Mouse (Mus musculus) adrenal gland, postnatal 25 days (tissue): ENCODE measurements around the gene Gm3336. TPM values are rescaled to one million over a fixed set of nuclear protein-coding genes. Genes with fewer than 3 reads are reported as not detected.

Experiments used
- DNase-seq: peaks from one replicate; pipeline ENCODE4 v3.0.0; 2021; ENCODE audit warnings: mixed read lengths
- total RNA-seq: library from RNA; stranded (reverse); gene quantifications from 2 replicates; pipeline ENCODE4 v1.2.3, GENCODE M21; 2021

The Gm3336 gene
- total RNA-seq, 1 experiment from 2014 or later = not detected

- no peak for DNase-seq
Measured at GRCm38 (mm10) chr8:70716521-70717400, 1.6 kb upstream of the Gm3336 start.

GRCm38 (mm10) chr8:70719796-70720270, 1.5 kb downstream of the Gm3336 start:
- DNase-seq = no peak

- peak; percentile 74 for DNase-seq
Measured at GRCm38 (mm10) chr8:70720739-70721138, 2.4 kb downstream of the Gm3336 start.

GRCm38 (mm10) chr8:70721601-70722000, 3.3 kb downstream of the Gm3336 start:
- no peak for DNase-seq

GRCm38 (mm10) chr8:70723486-70724210, 5.3 kb downstream of the Gm3336 start, which contains the start of gene Pde4c:
Gene Pde4c, plus strand, starts transcription at chr8:70723720.
- no peak for DNase-seq

- no peak for DNase-seq
Measured at GRCm38 (mm10) chr8:70724216-70724615, 5.9 kb downstream of the Gm3336 start.

- peak; percentile 54 for DNase-seq
Measured at GRCm38 (mm10) chr8:70725792-70726447, 7.6 kb downstream of the Gm3336 start.

DNA sequence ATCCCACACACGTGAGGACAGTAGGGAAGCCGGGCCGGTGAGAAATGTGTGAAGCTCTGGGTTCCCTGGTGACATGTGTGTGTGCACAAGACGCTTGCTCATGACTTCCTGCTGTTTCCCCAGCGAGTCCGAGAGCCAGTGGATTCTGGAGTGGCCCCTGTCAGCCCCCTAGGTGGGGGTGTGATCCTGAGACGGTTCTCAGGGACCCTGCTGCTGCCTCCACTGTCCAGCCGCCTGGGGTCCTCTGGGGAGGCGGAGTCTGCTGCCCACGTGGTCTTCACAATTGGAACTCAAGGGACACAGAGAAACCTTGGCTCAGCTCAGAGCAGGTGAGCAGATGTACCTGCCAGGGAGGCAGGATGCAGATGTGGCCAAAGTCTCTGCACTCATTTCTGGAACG, 8.4 kb downstream of the Gm3336 start:
- DNase-seq = no peak

- no peak for DNase-seq
Measured at GRCm38 (mm10) chr8:70729808-70730475, 11.6 kb downstream of the Gm3336 start.

DNA sequence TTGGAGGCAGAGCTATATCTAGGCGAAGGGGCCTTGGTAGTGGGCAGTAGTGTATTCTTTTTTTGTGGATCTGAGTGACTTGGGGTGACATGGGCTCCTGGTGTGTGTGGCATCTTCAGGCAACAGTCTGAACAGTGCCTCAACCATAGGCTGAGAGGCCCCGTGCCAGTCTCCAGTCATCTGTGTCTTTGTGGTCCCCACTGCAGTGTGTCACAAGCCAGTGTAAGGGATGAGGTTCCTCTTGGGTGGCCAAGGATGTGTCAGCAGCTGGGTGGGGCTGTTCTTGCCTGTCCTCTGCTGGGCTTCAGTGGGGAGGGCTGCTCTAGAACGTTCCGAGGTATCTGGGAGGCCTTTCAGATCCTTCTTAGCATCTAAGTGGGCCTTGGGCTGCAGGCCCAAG, 12.6 kb downstream of the Gm3336 start:
- no peak for DNase-seq

- no peak for DNase-seq
Measured at GRCm38 (mm10) chr8:70737705-70738104, 19.4 kb downstream of the Gm3336 start.

GRCm38 (mm10) chr8:70738211-70738610, 19.9 kb downstream of the Gm3336 start:
- no peak for DNase-seq

DNA sequence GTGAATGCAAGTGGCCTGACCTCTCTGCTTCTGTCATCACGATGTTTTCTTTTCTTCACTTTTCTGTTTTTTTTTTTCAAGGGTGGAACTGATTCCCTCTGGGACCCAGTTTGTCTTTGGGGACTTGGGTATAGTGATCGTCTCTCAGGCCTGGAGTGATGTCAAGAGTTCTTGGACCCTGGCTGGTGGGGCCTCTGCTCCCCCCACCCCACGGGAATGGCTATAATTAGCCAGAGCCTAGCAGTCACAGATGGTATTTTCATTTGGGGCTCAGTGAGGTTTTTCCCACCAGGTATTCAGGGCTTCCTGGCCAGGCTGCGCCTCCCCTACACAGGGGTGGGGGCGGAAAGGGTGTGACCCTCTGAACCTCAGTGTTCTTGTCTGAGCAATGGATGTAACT, 23.3 kb downstream of the Gm3336 start:
- no peak for DNase-seq

- DNase-seq = no peak
Measured at GRCm38 (mm10) chr8:70742176-70742575, 23.8 kb downstream of the Gm3336 start.

- no peak for DNase-seq
Measured at GRCm38 (mm10) chr8:70742981-70743655, 24.8 kb downstream of the Gm3336 start.

DNA sequence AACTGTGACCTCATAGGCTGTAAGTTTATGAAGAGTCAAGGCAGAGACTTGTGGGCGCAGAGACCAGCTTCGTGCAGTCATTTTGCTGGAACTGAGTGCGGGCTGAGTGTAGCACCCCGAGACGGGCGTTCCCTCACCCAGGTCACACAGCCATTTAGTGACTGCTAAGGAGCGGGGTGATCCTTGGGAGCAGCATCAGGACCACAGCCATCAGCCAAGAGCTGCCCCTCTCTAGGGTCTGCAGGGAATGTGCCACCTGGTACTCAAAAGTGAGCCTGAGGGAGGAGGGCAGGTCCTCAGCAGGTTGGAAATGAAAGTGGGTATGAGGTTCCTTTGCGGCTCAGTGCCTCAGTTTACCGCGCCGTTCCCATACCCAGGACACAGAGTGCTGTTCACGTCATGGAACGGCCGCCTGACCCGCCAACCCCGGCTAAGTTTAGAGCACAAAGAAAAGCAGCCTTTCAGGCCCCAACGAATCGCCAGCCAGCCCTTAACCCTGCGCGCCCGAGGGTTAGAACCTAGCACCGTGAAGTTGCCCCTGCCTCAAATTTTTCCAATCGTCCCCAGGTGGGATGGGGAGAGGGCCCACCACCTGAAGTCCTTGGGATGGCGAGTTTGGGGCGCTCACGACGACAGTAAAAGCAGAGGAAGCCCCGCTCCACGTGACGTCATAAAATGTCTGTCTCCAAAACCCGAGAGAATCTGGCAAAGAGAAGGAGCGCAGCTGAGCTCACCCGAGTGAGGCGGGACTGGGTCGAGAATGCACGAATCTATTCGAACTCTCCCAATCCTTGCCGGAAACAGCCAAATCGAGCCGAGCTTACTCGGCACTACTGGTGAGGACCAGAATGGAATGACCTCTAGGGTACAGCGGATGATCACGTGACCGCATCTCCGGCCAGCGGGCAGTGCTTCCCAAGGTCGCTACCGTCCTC, 25.6 kb downstream of the Gm3336 start:
- DNase-seq = peak; percentile 72

- no peak for DNase-seq
Measured at GRCm38 (mm10) chr8:70744806-70745205, 26.5 kb downstream of the Gm3336 start.

DNA sequence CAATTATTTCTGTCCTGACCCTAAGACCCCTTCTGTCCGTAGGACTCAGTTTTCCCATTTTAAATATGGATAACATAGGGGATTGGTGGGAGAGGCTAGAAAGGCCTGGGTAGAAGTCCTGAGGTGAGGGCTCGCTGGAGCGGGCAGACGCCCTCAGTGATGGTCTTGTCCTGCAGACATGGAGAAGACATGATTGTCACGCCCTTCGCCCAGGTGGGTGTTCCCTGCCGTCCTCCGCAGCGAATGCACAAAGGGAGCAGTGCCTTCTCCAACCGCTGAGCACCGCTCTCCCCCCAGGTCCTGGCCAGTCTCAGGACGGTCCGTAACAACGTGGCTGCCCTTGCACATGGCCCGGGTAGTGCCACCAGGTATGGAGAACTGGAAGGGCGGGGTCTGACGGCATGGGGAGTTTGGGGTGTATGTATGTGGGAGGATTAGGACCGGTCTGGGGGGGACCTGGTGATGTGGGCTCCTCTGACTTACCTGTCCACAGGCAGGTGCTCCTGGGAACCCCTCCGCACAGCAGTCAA, 27.4 kb downstream of the Gm3336 start:
- no peak for DNase-seq

GRCm38 (mm10) chr8:70746676-70747075, 28.3 kb downstream of the Gm3336 start:
- DNase-seq = no peak
